Mouse (Mus musculus) liver, embryonic 15.5 days (tissue): ENCODE measurements at regions not wholly inside any gene's neighbourhood (a gene's known extent, or its start where the extent isn't known, plus 50 kb on each side); places are given as distances from the start of the nearest gene placed in this dataset.

Source experiments
- ATAC-seq: fragments of 200-750 bp; cut with Nextera tagmentation; 2 replicates; pipeline ENCODE4 v1.8.0; 2017; ENCODE audit warnings: moderate number of reproducible peaks, mild to moderate bottlenecking, moderate library complexity; ENCODE audit not compliant: insufficient read depth
- H3K27ac ChIP-seq: fragments of 300-500 bp; sonication (generic); replicated peaks from 2 replicates; pipeline ENCODE4 v1.5.1; 2015; ENCODE audit warnings: mild to moderate bottlenecking, inconsistent platforms
- H3K27me3 ChIP-seq: fragments of 300-500 bp; sonication (generic); 2 replicates; pipeline ENCODE4 v1.6.1; 2015; ENCODE audit warnings: mild to moderate bottlenecking, inconsistent platforms
- H3K36me3 ChIP-seq: fragments of 300-500 bp; sonication (generic); replicated peaks from 2 replicates; pipeline ENCODE4 v1.6.1; 2015; ENCODE audit warnings: moderate library complexity, mild to moderate bottlenecking, inconsistent platforms
- H3K4me1 ChIP-seq: fragments of 300-500 bp; sonication (generic); replicated peaks from 2 replicates; pipeline ENCODE4 v1.6.1; 2015; ENCODE audit warnings: inconsistent platforms
- H3K4me2 ChIP-seq: fragments of 300-500 bp; sonication (generic); 2 replicates; pipeline ENCODE4 v1.6.1; 2015; ENCODE audit warnings: moderate library complexity, mild to moderate bottlenecking, inconsistent platforms
- H3K4me3 ChIP-seq: fragments of 300-500 bp; sonication (generic); replicated peaks from 2 replicates; pipeline ENCODE4 v1.5.1; 2015; ENCODE audit warnings: mild to moderate bottlenecking, inconsistent platforms
- H3K9ac ChIP-seq: fragments of 300-500 bp; sonication (generic); 2 replicates; pipeline ENCODE4 v1.6.1; 2015; ENCODE audit warnings: moderate library complexity, mild to moderate bottlenecking, inconsistent platforms
- H3K9me3 ChIP-seq: fragments of 300-500 bp; sonication (generic); replicated peaks from 2 replicates; pipeline ENCODE4 v1.6.1; 2016; ENCODE audit warnings: inconsistent platforms
- WGBS: fragments of 180-500 bp; shearing (Covaris S2); methylation state at CpG from one replicate; pipeline ENCODE4 v1.1.7; 2015; ENCODE audit warnings: mixed read lengths; ENCODE audit not compliant: insufficient replicate concordance; 5-methylcytosine and 5-hydroxymethylcytosine counted together

GRCm38 (mm10) chr13:16382936-16383511 lies 371.4 kb downstream of the Inhba start:
- ATAC-seq: no peak
- no peak overlapping the region for H3K27ac ChIP-seq
- H3K4me1 ChIP-seq: no peaks in the 10 kb centered on the region
- no peaks in the 10 kb centered on the region for H3K9me3 ChIP-seq
- no peak overlapping the region for H3K4me2 ChIP-seq
- H3K36me3 ChIP-seq: no peaks in the 10 kb centered on the region
- WGBS: 50% methylated on average over 5 of the region's 5 CpGs
- H3K4me3 ChIP-seq: no peak overlapping the region
- no peak overlapping the region for H3K9ac ChIP-seq
- no peaks in the 10 kb centered on the region for H3K27me3 ChIP-seq

GRCm38 (mm10) chr13:16416356-16417019 lies 404.8 kb downstream of the Inhba start:
- Histone ChIP-seq H3K36me3 (no peaks in the 10 kb centered on the region), H3K4me1 (no peaks in the 10 kb centered on the region), H3K9ac (no peak overlapping the region), H3K27ac (no peak overlapping the region), H3K4me3 (no peak overlapping the region), H3K9me3 (no peaks in the 10 kb centered on the region), H3K27me3 (no peaks in the 10 kb centered on the region), H3K4me2 (no peak overlapping the region)
- no peak for ATAC-seq
- WGBS: 43% methylated on average over 2 of the region's 2 CpGs

- Histone ChIP-seq H3K27ac (no peak overlapping the region), H3K4me1 (no peaks in the 10 kb centered on the region), H3K9ac (no peak overlapping the region), H3K36me3 (no peaks in the 10 kb centered on the region), H3K4me2 (no peak overlapping the region), H3K27me3 (no peaks in the 10 kb centered on the region), H3K4me3 (no peak overlapping the region), H3K9me3 (no peaks in the 10 kb centered on the region)
- ATAC-seq: no peak
- WGBS: 60% methylated on average over 2 of the region's 2 CpGs
Observed at GRCm38 (mm10) chr13:16424147-16424546, 412.5 kb downstream of the Inhba start.

GRCm38 (mm10) chr13:16435436-16435835 lies 423.8 kb downstream of the Inhba start:
- no peaks in the 10 kb centered on the region for H3K36me3 ChIP-seq
- H3K27me3 ChIP-seq: no peaks in the 10 kb centered on the region
- 57% methylated on average over 2 of the region's 2 CpGs for WGBS
- no peak overlapping the region for H3K4me3 ChIP-seq
- no peaks in the 10 kb centered on the region for H3K9me3 ChIP-seq
- no peak overlapping the region for H3K9ac ChIP-seq
- no peak overlapping the region for H3K4me2 ChIP-seq
- H3K4me1 ChIP-seq: no peaks in the 10 kb centered on the region
- no peak for ATAC-seq
- no peak overlapping the region for H3K27ac ChIP-seq

- no peak overlapping the region for H3K4me3 ChIP-seq
- H3K27ac ChIP-seq: no peak overlapping the region
- ATAC-seq: no peak
- H3K9me3 ChIP-seq: no peaks in the 10 kb centered on the region
- no peaks in the 10 kb centered on the region for H3K36me3 ChIP-seq
- H3K4me2 ChIP-seq: no peak overlapping the region
- no peaks in the 10 kb centered on the region for H3K27me3 ChIP-seq
- H3K9ac ChIP-seq: no peak overlapping the region
- no peaks in the 10 kb centered on the region for H3K4me1 ChIP-seq
Observed at GRCm38 (mm10) chr13:16453234-16453633, 441.6 kb downstream of the Inhba start.

GRCm38 (mm10) chr13:16459743-16460142 lies 448.1 kb downstream of the Inhba start:
- Histone ChIP-seq H3K36me3 (no peaks in the 10 kb centered on the region), H3K9me3 (no peaks in the 10 kb centered on the region), H3K4me2 (no peak overlapping the region), H3K4me1 (peaks cover 3% of the 10 kb centered on the region), H3K4me3 (no peak overlapping the region), H3K27ac (no peak overlapping the region), H3K27me3 (no peaks in the 10 kb centered on the region), H3K9ac (no peak overlapping the region)
- WGBS: 30% methylated on average over 2 of the region's 2 CpGs
- ATAC-seq: no peak

- Histone ChIP-seq H3K9me3 (no peaks in the 10 kb centered on the region), H3K4me3 (no peak overlapping the region), H3K4me1 (peaks cover 3% of the 10 kb centered on the region), H3K27me3 (no peaks in the 10 kb centered on the region), H3K4me2 (no peak overlapping the region), H3K27ac (peak overlapping the region; percentile 61; the same call in 1 of the 2 replicates), H3K9ac (no peak overlapping the region), H3K36me3 (no peaks in the 10 kb centered on the region)
- WGBS: 63% methylated on average over 2 of the region's 2 CpGs
- ATAC-seq: no peak
Observed at GRCm38 (mm10) chr13:16461681-16462080, 450.0 kb downstream of the Inhba start.

GRCm38 (mm10) chr13:16464823-16465222 lies 453.2 kb downstream of the Inhba start:
- Histone ChIP-seq H3K4me2 (no peak overlapping the region), H3K9me3 (no peaks in the 10 kb centered on the region), H3K27me3 (no peaks in the 10 kb centered on the region), H3K36me3 (no peaks in the 10 kb centered on the region), H3K27ac (no peak overlapping the region), H3K4me3 (no peak overlapping the region), H3K9ac (no peak overlapping the region), H3K4me1 (no peaks in the 10 kb centered on the region; the same call in 1 of the 2 replicates)
- WGBS: 51% methylated on average over 1 of the region's 1 CpGs
- no peak for ATAC-seq

- H3K9ac ChIP-seq: no peak overlapping the region
- WGBS: 36% methylated on average over 1 of the region's 1 CpGs
Observed at GRCm38 (mm10) chr13:16465317-16465716, 453.7 kb downstream of the Inhba start.

GRCm38 (mm10) chr13:16465812-16466211 lies 454.2 kb downstream of the Inhba start:
- ATAC-seq: no peak
- no peaks in the 10 kb centered on the region for H3K9me3 ChIP-seq
- no peaks in the 10 kb centered on the region for H3K27me3 ChIP-seq
- no peak overlapping the region for H3K4me3 ChIP-seq
- no peak overlapping the region for H3K27ac ChIP-seq
- WGBS: 62% methylated on average over 1 of the region's 1 CpGs
- no peaks in the 10 kb centered on the region for H3K4me1 ChIP-seq
- no peak overlapping the region for H3K4me2 ChIP-seq
- no peaks in the 10 kb centered on the region for H3K36me3 ChIP-seq
- no peak overlapping the region for H3K9ac ChIP-seq

More at GRCm38 (mm10) chr13:16465317-16465716, 453.7 kb downstream of the Inhba start:
- Histone ChIP-seq H3K4me1 (no peaks in the 10 kb centered on the region; the same call in 1 of the 2 replicates), H3K4me3 (no peak overlapping the region), H3K36me3 (no peaks in the 10 kb centered on the region), H3K9me3 (no peaks in the 10 kb centered on the region), H3K27me3 (no peaks in the 10 kb centered on the region), H3K4me2 (no peak overlapping the region), H3K27ac (no peak overlapping the region)
- no peak for ATAC-seq

- no peak overlapping the region for H3K4me2 ChIP-seq
- H3K27me3 ChIP-seq: no peaks in the 10 kb centered on the region
- no peaks in the 10 kb centered on the region for H3K9me3 ChIP-seq
- H3K27ac ChIP-seq: no peak overlapping the region
- H3K36me3 ChIP-seq: no peaks in the 10 kb centered on the region
- WGBS: 44% methylated on average over 1 of the region's 1 CpGs
- no peaks in the 10 kb centered on the region for H3K4me1 ChIP-seq
- no peak overlapping the region for H3K9ac ChIP-seq
- no peak overlapping the region for H3K4me3 ChIP-seq
- no peak for ATAC-seq
Observed at GRCm38 (mm10) chr13:16476515-16476914, 464.9 kb downstream of the Inhba start.

GRCm38 (mm10) chr13:16487292-16487691 lies 475.6 kb downstream of the Inhba start:
- Histone ChIP-seq H3K4me1 (no peaks in the 10 kb centered on the region), H3K9me3 (no peaks in the 10 kb centered on the region), H3K4me3 (no peak overlapping the region), H3K9ac (no peak overlapping the region), H3K4me2 (no peak overlapping the region), H3K36me3 (no peaks in the 10 kb centered on the region), H3K27me3 (no peaks in the 10 kb centered on the region), H3K27ac (no peak overlapping the region)
- ATAC-seq: no peak
